Mouse (Mus musculus): ENCODE measurements at regions not wholly inside any gene's neighbourhood (a gene's known extent, or its start where the extent isn't known, plus 50 kb on each side); places are given as distances from the start of the nearest gene placed in this dataset.

- DNase-seq (ENCODE audit: low spot score) (no peak), ATAC-seq (ENCODE audit: low FRiP score) (no peak)
- H3K36me3 ChIP-seq (ENCODE audit: insufficient read depth, low read length), result no peaks in the 10 kb centered on the region
- H3K9me3 ChIP-seq (ENCODE audit: low read length), result no peaks in the 10 kb centered on the region
- no peak overlapping the region for H3K4me2 ChIP-seq (ENCODE audit: low read depth, low read length, poor library complexity, severe bottlenecking)
- 83% methylated on average over 3 of the region's 3 CpGs for WGBS
- TF ChIP-seq CTCF (IDR thresholded peaks at IDR 0.05), result no peak
- no peak overlapping the region for H3K9ac ChIP-seq (replicated peaks; ENCODE audit: low read length, poor library complexity, severe bottlenecking)
- no peak overlapping the region for H3K4me3 ChIP-seq (ENCODE audit: low read depth, low read length)
- H3K4me1 ChIP-seq (ENCODE audit: insufficient read depth, low read length), result peaks cover 4% of the 10 kb centered on the region
- H3K27me3 ChIP-seq (ENCODE audit: insufficient read depth, low read length), result peaks cover 13% of the 10 kb centered on the region
- no peak overlapping the region for H3K27ac ChIP-seq (ENCODE audit: low read depth, low read length)
Measured at GRCm38 (mm10) chr9:35335181-35335580, 67.5 kb downstream of the Rpusd4 start.

- H3K27ac ChIP-seq (ENCODE audit: low read depth, low read length), result no peak overlapping the region
- no peak overlapping the region for H3K4me2 ChIP-seq (ENCODE audit: low read depth, low read length, poor library complexity, severe bottlenecking)
- DNase-seq (ENCODE audit: low spot score) (peak; percentile 82), ATAC-seq (ENCODE audit: low FRiP score) (peak; percentile 11; the same call in 1 of the 2 replicates)
- H3K4me3 ChIP-seq (ENCODE audit: low read depth, low read length), result no peak overlapping the region
- peaks cover 1% of the 10 kb centered on the region for H3K4me1 ChIP-seq (ENCODE audit: insufficient read depth, low read length)
- WGBS, result 48% methylated on average over 15 of the region's 15 CpGs
- H3K27me3 ChIP-seq (ENCODE audit: insufficient read depth, low read length), result peaks cover 9% of the 10 kb centered on the region; the same call in 1 of the 2 replicates
- no peak overlapping the region for H3K9ac ChIP-seq (replicated peaks; ENCODE audit: low read length, poor library complexity, severe bottlenecking)
- no peaks in the 10 kb centered on the region for H3K9me3 ChIP-seq (ENCODE audit: low read length)
- no peak for TF ChIP-seq CTCF (IDR thresholded peaks at IDR 0.05)
- H3K36me3 ChIP-seq (ENCODE audit: insufficient read depth, low read length), result no peaks in the 10 kb centered on the region
Measured at GRCm38 (mm10) chr9:35335888-35336700, 68.4 kb downstream of the Rpusd4 start.

DNA sequence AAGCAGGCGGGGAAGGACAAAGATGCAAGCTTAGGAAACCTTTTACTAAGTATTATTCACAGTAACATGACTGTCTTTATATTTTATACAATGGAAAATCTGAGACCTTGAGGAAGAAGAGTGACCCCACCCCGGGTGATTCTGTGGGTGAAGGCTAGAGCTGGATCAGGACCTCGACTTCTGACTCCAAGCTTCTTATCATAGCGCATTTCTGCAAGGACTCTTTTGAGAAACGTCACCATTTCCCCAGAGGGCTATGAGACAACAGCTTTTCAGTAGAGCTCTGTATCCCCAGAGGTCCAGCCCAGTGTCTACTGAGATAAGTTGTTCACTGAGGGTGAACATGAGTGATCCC lies 69.0 kb downstream of the Rpusd4 start:
- no peak for TF ChIP-seq CTCF (IDR thresholded peaks at IDR 0.05)
- H3K4me1 ChIP-seq (ENCODE audit: insufficient read depth, low read length), result no peaks in the 10 kb centered on the region
- DNase-seq (ENCODE audit: low spot score), result no peak
- no peak overlapping the region for H3K4me3 ChIP-seq (ENCODE audit: low read depth, low read length)
- H3K9me3 ChIP-seq (ENCODE audit: low read length), result no peaks in the 10 kb centered on the region
- peaks cover 9% of the 10 kb centered on the region; the same call in 1 of the 2 replicates for H3K27me3 ChIP-seq (ENCODE audit: insufficient read depth, low read length)
- no peak overlapping the region for H3K9ac ChIP-seq (replicated peaks; ENCODE audit: low read length, poor library complexity, severe bottlenecking)
- H3K4me2 ChIP-seq (ENCODE audit: low read depth, low read length, poor library complexity, severe bottlenecking), result no peak overlapping the region
- ATAC-seq (ENCODE audit: low FRiP score), result no peak
- 68% methylated on average over 5 of the region's 5 CpGs for WGBS
- H3K36me3 ChIP-seq (ENCODE audit: insufficient read depth, low read length), result no peaks in the 10 kb centered on the region
- H3K27ac ChIP-seq (ENCODE audit: low read depth, low read length), result no peak overlapping the region

GRCm38 (mm10) chr9:35338858-35339257 lies 71.2 kb downstream of the Rpusd4 start:
- ATAC-seq (ENCODE audit: low FRiP score), result no peak

DNA sequence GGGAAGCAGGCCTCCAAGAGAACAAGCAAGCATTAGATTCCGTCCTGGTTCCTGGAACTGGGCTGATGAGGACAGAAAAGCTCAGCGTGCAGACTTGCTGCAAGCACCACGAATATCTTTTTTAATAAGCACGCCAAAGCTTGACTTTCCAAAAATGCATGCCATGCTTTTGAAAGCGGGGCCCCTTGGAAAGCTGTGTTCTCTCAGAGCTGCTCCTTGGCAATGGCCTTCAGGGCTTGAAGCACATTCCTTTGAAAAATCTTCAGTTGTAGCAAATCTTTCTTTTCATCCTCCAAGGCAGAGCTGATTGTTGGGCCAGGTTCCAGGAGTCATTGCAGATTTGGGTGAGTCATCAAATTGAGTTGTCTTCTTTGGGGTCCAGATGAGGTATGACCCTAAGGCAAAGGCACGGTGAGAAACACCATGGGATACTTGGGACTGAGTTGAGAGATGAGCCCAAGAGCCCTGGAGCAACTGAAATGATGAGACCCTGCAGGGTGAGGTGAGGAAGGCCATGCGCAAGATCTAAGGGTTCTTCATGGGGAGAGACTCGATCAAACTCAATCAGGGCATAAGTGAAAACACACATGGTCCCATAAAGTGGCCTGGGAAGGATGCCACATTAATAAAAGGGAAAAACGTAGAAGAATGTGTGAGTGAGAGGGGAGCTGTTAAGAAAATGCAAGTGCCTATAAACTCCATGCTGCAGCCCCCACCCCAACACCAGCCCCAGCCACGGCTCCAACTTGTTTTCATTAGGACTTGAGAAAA lies 72.0 kb downstream of the Rpusd4 start:
- ATAC-seq (ENCODE audit: low FRiP score) (no peak), DNase-seq (ENCODE audit: low spot score) (no peak)
- H3K4me2 ChIP-seq (ENCODE audit: low read depth, low read length, poor library complexity, severe bottlenecking), result no peak overlapping the region
- H3K9ac ChIP-seq (replicated peaks; ENCODE audit: low read length, poor library complexity, severe bottlenecking), result no peak overlapping the region
- no peak for TF ChIP-seq CTCF (IDR thresholded peaks at IDR 0.05)
- H3K27me3 ChIP-seq (ENCODE audit: insufficient read depth, low read length), result 0 out of 2 replicates have a peak, but pooled peaks cover 2% of the 10 kb centered on the region
- no peak overlapping the region for H3K4me3 ChIP-seq (ENCODE audit: low read depth, low read length)
- H3K36me3 ChIP-seq (ENCODE audit: insufficient read depth, low read length), result no peaks in the 10 kb centered on the region
- WGBS, result 72% methylated on average over 10 of the region's 10 CpGs
- no peaks in the 10 kb centered on the region for H3K4me1 ChIP-seq (ENCODE audit: insufficient read depth, low read length)
- H3K9me3 ChIP-seq (ENCODE audit: low read length), result no peaks in the 10 kb centered on the region
- no peak overlapping the region; the same call in 1 of the 2 replicates for H3K27ac ChIP-seq (ENCODE audit: low read depth, low read length)

More at GRCm38 (mm10) chr9:35338858-35339257, 71.2 kb downstream of the Rpusd4 start:
- H3K27me3 ChIP-seq (ENCODE audit: insufficient read depth, low read length), result 0 out of 2 replicates have a peak, but pooled peaks cover 3% of the 10 kb centered on the region
- H3K9me3 ChIP-seq (ENCODE audit: low read length), result no peaks in the 10 kb centered on the region
- H3K4me3 ChIP-seq (ENCODE audit: low read depth, low read length), result no peak overlapping the region
- no peak overlapping the region for H3K4me2 ChIP-seq (ENCODE audit: low read depth, low read length, poor library complexity, severe bottlenecking)
- no peaks in the 10 kb centered on the region for H3K36me3 ChIP-seq (ENCODE audit: insufficient read depth, low read length)
- H3K27ac ChIP-seq (ENCODE audit: low read depth, low read length), result no peak overlapping the region
- no peak for TF ChIP-seq CTCF (IDR thresholded peaks at IDR 0.05)
- no peak overlapping the region for H3K9ac ChIP-seq (replicated peaks; ENCODE audit: low read length, poor library complexity, severe bottlenecking)
- no peak for DNase-seq (ENCODE audit: low spot score)
- H3K4me1 ChIP-seq (ENCODE audit: insufficient read depth, low read length), result no peaks in the 10 kb centered on the region
- 97% methylated on average over 5 of the region's 5 CpGs for WGBS

- H3K27me3 ChIP-seq (ENCODE audit: insufficient read depth, low read length), result no peaks in the 10 kb centered on the region
- no peak overlapping the region for H3K9ac ChIP-seq (replicated peaks; ENCODE audit: low read length, poor library complexity, severe bottlenecking)
- no peaks in the 10 kb centered on the region for H3K4me1 ChIP-seq (ENCODE audit: insufficient read depth, low read length)
- no peak overlapping the region for H3K4me3 ChIP-seq (ENCODE audit: low read depth, low read length)
- H3K9me3 ChIP-seq (ENCODE audit: low read length), result no peaks in the 10 kb centered on the region
- H3K36me3 ChIP-seq (ENCODE audit: insufficient read depth, low read length), result no peaks in the 10 kb centered on the region
- H3K4me2 ChIP-seq (ENCODE audit: low read depth, low read length, poor library complexity, severe bottlenecking), result no peak overlapping the region
- H3K27ac ChIP-seq (ENCODE audit: low read depth, low read length), result no peak overlapping the region
- DNase-seq (ENCODE audit: low spot score) (no peak), ATAC-seq (ENCODE audit: low FRiP score) (no peak)
- 91% methylated on average over 4 of the region's 4 CpGs for WGBS
- no peak for TF ChIP-seq CTCF (IDR thresholded peaks at IDR 0.05)
Measured at GRCm38 (mm10) chr9:35340263-35340573, 72.6 kb downstream of the Rpusd4 start.
